Mouse (Mus musculus): Measurements from ENCODE around the gene Cdc14a. TPM values are rescaled to one million over a fixed set of nuclear protein-coding genes. Genes with fewer than 3 reads are reported as not detected.

Cdc14a gene
- polyA plus RNA-seq, 1 experiment from 2014 or later: 2.0 TPM

GRCm38 (mm10) chr3:116331811-116332464 is 91.9 kb downstream of the Cdc14a start:
- no peak overlapping the region for H3K9ac ChIP-seq (ENCODE audit: low read depth, low read length)
- no peak overlapping the region for H3K4me2 ChIP-seq (ENCODE audit: low read depth, low read length)
- no peaks in the 10 kb centered on the region; the same call in 1 of the 2 replicates for H3K4me1 ChIP-seq (ENCODE audit: control insufficient read depth, low read depth, low read length)
- H3K4me3 ChIP-seq (ENCODE audit: low read depth, low read length): no peak overlapping the region
- H3K36me3 ChIP-seq (ENCODE audit: control insufficient read depth, insufficient read depth): no peaks in the 10 kb centered on the region
- H3K27me3 ChIP-seq (ENCODE audit: control insufficient read depth, insufficient read depth, low read depth, low read length): no peaks in the 10 kb centered on the region
- no peak overlapping the region for H3K27ac ChIP-seq (ENCODE audit: low read length)
- ATAC-seq (ENCODE audit: low read depth): peak; percentile 65
- no peaks in the 10 kb centered on the region for H3K9me3 ChIP-seq (replicated peaks; ENCODE audit: control insufficient read depth, low read length)
- 37% methylated on average over 8 of the region's 8 CpGs for WGBS (ENCODE audit: insufficient replicate concordance)

- ATAC-seq (ENCODE audit: low read depth): no peak
- Histone ChIP-seq H3K27me3 (ENCODE audit: control insufficient read depth, insufficient read depth, low read depth, low read length) (no peaks in the 10 kb centered on the region), H3K9me3 (replicated peaks; ENCODE audit: control insufficient read depth, low read length) (no peaks in the 10 kb centered on the region), H3K4me1 (ENCODE audit: control insufficient read depth, low read depth, low read length) (no peaks in the 10 kb centered on the region; the same call in 1 of the 2 replicates), H3K9ac (ENCODE audit: low read depth, low read length) (no peak overlapping the region), H3K4me3 (ENCODE audit: low read depth, low read length) (no peak overlapping the region), H3K27ac (ENCODE audit: low read length) (no peak overlapping the region), H3K36me3 (ENCODE audit: control insufficient read depth, insufficient read depth) (no peaks in the 10 kb centered on the region), H3K4me2 (ENCODE audit: low read depth, low read length) (no peak overlapping the region)
- 66% methylated on average over 8 of the region's 8 CpGs for WGBS (ENCODE audit: insufficient replicate concordance)
These were observed 93.9 kb downstream of the Cdc14a start for GRCm38 (mm10) chr3:116329976-116330375.

- WGBS (ENCODE audit: insufficient replicate concordance): 79% methylated on average over 18 of the region's 18 CpGs
- H3K4me1 ChIP-seq (ENCODE audit: control insufficient read depth, low read depth, low read length): no peaks in the 10 kb centered on the region; the same call in 1 of the 2 replicates
- no peaks in the 10 kb centered on the region for H3K27me3 ChIP-seq (ENCODE audit: control insufficient read depth, insufficient read depth, low read depth, low read length)
- no peak overlapping the region for H3K27ac ChIP-seq (ENCODE audit: low read length)
- H3K4me3 ChIP-seq (ENCODE audit: low read depth, low read length): no peak overlapping the region
- no peaks in the 10 kb centered on the region for H3K36me3 ChIP-seq (ENCODE audit: control insufficient read depth, insufficient read depth)
- H3K4me2 ChIP-seq (ENCODE audit: low read depth, low read length): no peak overlapping the region
- no peak for ATAC-seq (ENCODE audit: low read depth)
- H3K9ac ChIP-seq (ENCODE audit: low read depth, low read length): no peak overlapping the region
- no peaks in the 10 kb centered on the region for H3K9me3 ChIP-seq (replicated peaks; ENCODE audit: control insufficient read depth, low read length)
These were observed 94.6 kb downstream of the Cdc14a start for GRCm38 (mm10) chr3:116329023-116329762.

- Histone ChIP-seq H3K4me3 (ENCODE audit: low read depth, low read length) (no peak overlapping the region), H3K4me2 (ENCODE audit: low read depth, low read length) (peak overlapping the region; percentile 49; the same call in 1 of the 2 replicates), H3K27me3 (ENCODE audit: control insufficient read depth, insufficient read depth, low read depth, low read length) (no peaks in the 10 kb centered on the region), H3K4me1 (ENCODE audit: control insufficient read depth, low read depth, low read length) (no peaks in the 10 kb centered on the region; the same call in 1 of the 2 replicates), H3K9me3 (replicated peaks; ENCODE audit: control insufficient read depth, low read length) (no peaks in the 10 kb centered on the region), H3K9ac (ENCODE audit: low read depth, low read length) (no peak overlapping the region), H3K27ac (ENCODE audit: low read length) (no peak overlapping the region), H3K36me3 (ENCODE audit: control insufficient read depth, insufficient read depth) (no peaks in the 10 kb centered on the region)
- 50% methylated on average over 10 of the region's 10 CpGs for WGBS (ENCODE audit: insufficient replicate concordance)
- no peak for ATAC-seq (ENCODE audit: low read depth)
These were observed 96.2 kb downstream of the Cdc14a start for GRCm38 (mm10) chr3:116327616-116328004.

GRCm38 (mm10) chr3:116327001-116327615 is 96.7 kb downstream of the Cdc14a start:
- H3K27ac ChIP-seq (ENCODE audit: low read length): no peak overlapping the region
- peak overlapping the region; percentile 11; the same call in 1 of the 2 replicates for H3K4me3 ChIP-seq (ENCODE audit: low read depth, low read length)
- WGBS (ENCODE audit: insufficient replicate concordance): 19% methylated on average over 23 of the region's 23 CpGs
- H3K9ac ChIP-seq (ENCODE audit: low read depth, low read length): no peak overlapping the region
- peak overlapping the region; percentile 49 for H3K4me2 ChIP-seq (ENCODE audit: low read depth, low read length)
- peak; percentile 44; the same call in 1 of the 2 replicates for ATAC-seq (ENCODE audit: low read depth)
- no peaks in the 10 kb centered on the region; the same call in 1 of the 2 replicates for H3K4me1 ChIP-seq (ENCODE audit: control insufficient read depth, low read depth, low read length)
- no peaks in the 10 kb centered on the region for H3K27me3 ChIP-seq (ENCODE audit: control insufficient read depth, insufficient read depth, low read depth, low read length)
- H3K9me3 ChIP-seq (replicated peaks; ENCODE audit: control insufficient read depth, low read length): no peaks in the 10 kb centered on the region
- no peaks in the 10 kb centered on the region for H3K36me3 ChIP-seq (ENCODE audit: control insufficient read depth, insufficient read depth)

- Histone ChIP-seq H3K9ac (ENCODE audit: low read depth, low read length) (no peak overlapping the region), H3K9me3 (replicated peaks; ENCODE audit: control insufficient read depth, low read length) (no peaks in the 10 kb centered on the region), H3K4me2 (ENCODE audit: low read depth, low read length) (no peak overlapping the region), H3K36me3 (ENCODE audit: control insufficient read depth, insufficient read depth) (no peaks in the 10 kb centered on the region), H3K4me1 (ENCODE audit: control insufficient read depth, low read depth, low read length) (no peaks in the 10 kb centered on the region; the same call in 1 of the 2 replicates), H3K27me3 (ENCODE audit: control insufficient read depth, insufficient read depth, low read depth, low read length) (no peaks in the 10 kb centered on the region), H3K4me3 (ENCODE audit: low read depth, low read length) (no peak overlapping the region), H3K27ac (ENCODE audit: low read length) (no peak overlapping the region)
- 71% methylated on average over 2 of the region's 2 CpGs for WGBS (ENCODE audit: insufficient replicate concordance)
- ATAC-seq (ENCODE audit: low read depth): no peak
These were observed 98.3 kb downstream of the Cdc14a start for GRCm38 (mm10) chr3:116325501-116325900.

GRCm38 (mm10) chr3:116319696-116320095 is 104.1 kb downstream of the Cdc14a start:
- no peaks in the 10 kb centered on the region for H3K36me3 ChIP-seq (ENCODE audit: control insufficient read depth, insufficient read depth)
- H3K27ac ChIP-seq (ENCODE audit: low read length): no peak overlapping the region
- H3K4me3 ChIP-seq (ENCODE audit: low read depth, low read length): no peak overlapping the region
- H3K27me3 ChIP-seq (ENCODE audit: control insufficient read depth, insufficient read depth, low read depth, low read length): no peaks in the 10 kb centered on the region
- no peaks in the 10 kb centered on the region for H3K9me3 ChIP-seq (replicated peaks; ENCODE audit: control insufficient read depth, low read length)
- H3K4me1 ChIP-seq (ENCODE audit: control insufficient read depth, low read depth, low read length): no peaks in the 10 kb centered on the region
- ATAC-seq (ENCODE audit: low read depth): no peak
- H3K9ac ChIP-seq (ENCODE audit: low read depth, low read length): no peak overlapping the region
- 74% methylated on average over 5 of the region's 5 CpGs for WGBS (ENCODE audit: insufficient replicate concordance)
- no peak overlapping the region for H3K4me2 ChIP-seq (ENCODE audit: low read depth, low read length)

- 83% methylated on average over 4 of the region's 4 CpGs for WGBS (ENCODE audit: insufficient replicate concordance)
- H3K9me3 ChIP-seq (replicated peaks; ENCODE audit: control insufficient read depth, low read length): no peaks in the 10 kb centered on the region
- no peak overlapping the region for H3K4me2 ChIP-seq (ENCODE audit: low read depth, low read length)
- H3K4me3 ChIP-seq (ENCODE audit: low read depth, low read length): no peak overlapping the region
- no peak overlapping the region for H3K27ac ChIP-seq (ENCODE audit: low read length)
- H3K9ac ChIP-seq (ENCODE audit: low read depth, low read length): no peak overlapping the region
- no peaks in the 10 kb centered on the region for H3K36me3 ChIP-seq (ENCODE audit: control insufficient read depth, insufficient read depth)
- peaks cover 6% of the 10 kb centered on the region for H3K4me1 ChIP-seq (ENCODE audit: control insufficient read depth, low read depth, low read length)
- ATAC-seq (ENCODE audit: low read depth): no peak
- H3K27me3 ChIP-seq (ENCODE audit: control insufficient read depth, insufficient read depth, low read depth, low read length): no peaks in the 10 kb centered on the region
These were observed 112.0 kb downstream of the Cdc14a start for GRCm38 (mm10) chr3:116311838-116312237.

- Histone ChIP-seq H3K9ac (ENCODE audit: low read depth, low read length) (no peak overlapping the region), H3K9me3 (replicated peaks; ENCODE audit: control insufficient read depth, low read length) (no peaks in the 10 kb centered on the region), H3K36me3 (ENCODE audit: control insufficient read depth, insufficient read depth) (no peaks in the 10 kb centered on the region), H3K4me1 (ENCODE audit: control insufficient read depth, low read depth, low read length) (peaks cover 6% of the 10 kb centered on the region), H3K27ac (ENCODE audit: low read length) (no peak overlapping the region), H3K4me2 (ENCODE audit: low read depth, low read length) (no peak overlapping the region), H3K4me3 (ENCODE audit: low read depth, low read length) (no peak overlapping the region), H3K27me3 (ENCODE audit: control insufficient read depth, insufficient read depth, low read depth, low read length) (no peaks in the 10 kb centered on the region)
- ATAC-seq (ENCODE audit: low read depth): peak; percentile 81
- WGBS (ENCODE audit: insufficient replicate concordance): 45% methylated on average over 2 of the region's 2 CpGs
These were observed 112.7 kb downstream of the Cdc14a start for GRCm38 (mm10) chr3:116311173-116311572.

All from liver, embryonic 16.5 days (tissue).